Mouse (Mus musculus): ENCODE data around the gene Ccdc57.
"Not testable (repeated sequence)": the region's sequence is repeated elsewhere in the genome, so short reads cannot be mapped to it uniquely, and the experiment has no call there.

Gene Ccdc57

GRCm38 (mm10) chr11:120905430-120905873 lies 27.2 kb downstream of the Ccdc57 start:
- ATAC-seq (ENCODE audit: insufficient number of reproducible peaks, low FRiP score, low TSS enrichment) = no peak; the same call in 1 of the 2 replicates

GRCm38 (mm10) chr11:120904561-120904960 lies 28.1 kb downstream of the Ccdc57 start:
- ATAC-seq (ENCODE audit: insufficient number of reproducible peaks, low FRiP score, low TSS enrichment) = no peak

DNA sequence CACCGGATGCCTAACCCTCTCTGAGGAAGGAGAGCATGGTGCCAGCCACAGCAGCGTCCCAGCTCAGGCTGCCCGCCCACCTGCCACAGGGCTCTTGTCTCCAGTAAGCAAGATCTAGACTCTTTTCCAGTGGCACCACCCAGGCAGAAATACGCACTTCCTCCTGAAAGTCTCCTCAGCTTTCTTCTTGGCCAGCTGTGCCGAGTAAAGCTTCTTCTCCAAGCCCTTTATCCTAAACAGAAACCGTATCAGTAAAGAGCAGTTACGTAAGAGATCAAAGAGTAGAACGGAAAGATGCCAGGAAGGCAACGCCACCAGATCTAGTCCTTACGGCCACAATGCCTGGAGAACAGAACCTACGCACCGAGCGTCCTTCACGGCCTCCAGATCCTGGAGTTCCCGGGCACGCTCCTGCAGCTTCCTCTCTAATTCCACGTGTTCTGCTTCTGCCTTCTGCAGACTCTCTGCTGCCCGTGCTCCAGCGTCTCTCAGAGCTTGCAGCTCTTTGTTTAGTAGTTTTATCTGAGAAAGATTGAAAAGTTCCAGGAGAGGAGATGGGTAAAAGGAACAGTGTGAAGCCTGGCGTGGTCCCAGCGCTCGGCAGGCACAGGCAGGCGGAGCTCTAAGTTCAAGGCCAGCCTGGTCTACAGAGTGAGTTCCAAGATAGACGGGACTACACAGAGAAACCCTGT lies 29.4 kb downstream of the Ccdc57 start:
- no peak for ATAC-seq (ENCODE audit: insufficient number of reproducible peaks, low FRiP score, low TSS enrichment)

GRCm38 (mm10) chr11:120902487-120903142 lies 30.1 kb downstream of the Ccdc57 start:
- no peak for ATAC-seq (ENCODE audit: insufficient number of reproducible peaks, low FRiP score, low TSS enrichment)

GRCm38 (mm10) chr11:120901729-120902486 lies 30.8 kb downstream of the Ccdc57 start:
- no peak for ATAC-seq (ENCODE audit: insufficient number of reproducible peaks, low FRiP score, low TSS enrichment)

GRCm38 (mm10) chr11:120900276-120901244 lies 32.1 kb downstream of the Ccdc57 start:
- no peak for ATAC-seq (ENCODE audit: insufficient number of reproducible peaks, low FRiP score, low TSS enrichment)

DNA sequence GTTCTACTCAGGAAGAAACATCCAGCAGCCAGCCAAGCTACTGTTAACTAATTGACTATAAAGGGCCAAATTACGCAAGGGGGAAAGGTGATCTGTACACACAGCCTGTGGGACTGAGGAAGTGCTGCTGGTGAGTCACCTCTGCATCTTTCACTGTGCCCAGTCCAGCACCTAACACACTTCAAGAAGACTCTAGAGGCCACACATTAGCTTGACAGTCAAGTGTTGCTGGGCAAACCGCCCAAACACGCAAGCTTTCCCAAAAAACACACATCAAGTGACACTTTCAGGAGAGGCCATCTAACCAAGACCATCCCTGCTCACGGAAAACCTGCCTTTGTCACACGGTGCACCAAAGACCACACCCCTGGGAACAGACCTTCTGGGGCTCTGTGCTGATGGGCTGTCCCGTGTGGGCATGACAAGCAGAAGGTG lies 34.5 kb downstream of the Ccdc57 start:
- ATAC-seq (ENCODE audit: insufficient number of reproducible peaks, low FRiP score, low TSS enrichment) = no peak

GRCm38 (mm10) chr11:120895441-120895840 lies 37.2 kb downstream of the Ccdc57 start:
- ATAC-seq (ENCODE audit: insufficient number of reproducible peaks, low FRiP score, low TSS enrichment) = no peak

DNA sequence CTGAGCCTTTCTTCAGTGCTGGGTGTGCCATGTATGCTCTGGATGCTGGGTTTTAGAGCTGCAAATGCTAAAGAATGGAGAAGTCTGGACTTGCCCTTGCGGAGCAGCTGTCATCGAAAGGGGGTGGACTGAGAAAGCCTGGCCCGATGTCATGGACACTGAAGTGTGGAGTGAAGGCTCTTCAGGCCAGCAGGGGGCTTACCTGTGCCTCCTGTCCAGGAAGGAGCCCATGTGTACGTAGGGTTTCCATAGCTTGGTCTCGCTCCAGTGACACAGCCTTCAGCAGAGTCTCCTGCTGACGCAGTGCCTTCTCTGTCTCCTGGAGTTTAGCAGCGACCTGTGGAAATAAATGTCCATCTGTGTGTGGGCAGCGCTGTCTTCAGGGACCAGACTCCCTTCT lies 38.3 kb downstream of the Ccdc57 start:
- ATAC-seq (ENCODE audit: insufficient number of reproducible peaks, low FRiP score, low TSS enrichment) = no peak

GRCm38 (mm10) chr11:120889216-120889615 lies 43.5 kb downstream of the Ccdc57 start:
- ATAC-seq (ENCODE audit: insufficient number of reproducible peaks, low FRiP score, low TSS enrichment) = no peak

DNA sequence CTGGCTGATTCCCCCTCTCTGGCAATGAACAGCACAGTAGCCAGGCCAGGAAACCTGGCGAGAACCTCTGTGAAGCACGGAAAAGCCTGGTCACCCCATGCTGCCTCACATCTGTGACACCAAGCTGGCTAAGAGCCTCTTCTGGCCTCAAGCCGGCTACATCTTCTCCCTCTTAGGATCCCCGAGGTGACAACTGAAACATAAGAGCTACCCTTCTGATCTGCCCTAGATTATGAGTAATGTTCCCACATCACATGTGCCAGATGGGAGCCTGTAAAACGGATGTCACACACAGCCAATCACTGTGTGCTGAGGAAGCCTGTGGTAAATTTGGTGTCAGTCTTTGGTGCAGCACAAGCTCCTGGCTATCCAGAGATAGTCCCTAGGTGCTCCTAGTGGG lies 44.0 kb downstream of the Ccdc57 start:
- ATAC-seq (ENCODE audit: insufficient number of reproducible peaks, low FRiP score, low TSS enrichment) = no peak

GRCm38 (mm10) chr11:120887502-120887901 lies 45.2 kb downstream of the Ccdc57 start:
- ATAC-seq (ENCODE audit: insufficient number of reproducible peaks, low FRiP score, low TSS enrichment) = no peak

DNA sequence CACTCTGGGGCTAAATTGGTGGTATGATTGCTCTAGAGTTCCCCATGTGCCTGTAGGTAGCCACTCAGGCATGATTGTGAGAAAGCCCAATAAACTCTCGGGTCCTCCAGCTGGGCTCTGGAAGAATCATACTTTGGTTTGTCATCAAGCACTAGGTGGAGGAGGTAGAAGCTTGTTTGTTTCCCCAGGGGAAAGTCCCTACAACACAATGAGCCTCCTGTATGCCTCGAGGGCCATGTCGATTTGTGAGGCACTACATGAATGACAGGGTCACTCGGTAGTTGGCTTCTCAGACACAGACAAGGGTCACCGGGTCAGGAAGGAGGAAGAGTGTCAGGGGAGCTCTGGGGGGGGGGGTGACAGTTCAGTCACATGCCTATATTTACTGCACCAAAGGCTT lies 46.2 kb downstream of the Ccdc57 start:
- no peak for ATAC-seq (ENCODE audit: insufficient number of reproducible peaks, low FRiP score, low TSS enrichment)

DNA sequence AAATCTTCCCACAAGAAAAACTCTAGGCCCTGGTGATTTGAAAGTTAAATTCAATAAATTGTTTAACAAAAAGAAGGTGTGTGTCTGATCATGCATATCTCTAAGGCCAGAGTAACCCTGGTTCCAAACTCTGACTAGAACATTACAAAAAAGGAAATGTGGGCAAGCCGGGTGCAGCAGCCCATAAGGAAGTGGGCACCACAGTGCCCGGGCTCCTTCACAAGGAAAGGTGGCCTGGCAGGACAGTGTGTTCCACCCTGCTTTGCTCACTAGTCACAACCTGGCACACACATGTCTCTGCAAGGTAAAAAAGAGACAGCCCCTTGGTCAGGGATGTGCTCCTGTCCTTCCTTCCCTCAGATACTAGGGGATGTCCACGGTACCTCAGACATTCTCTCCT lies 49.1 kb downstream of the Ccdc57 start:
- no peak for ATAC-seq (ENCODE audit: insufficient number of reproducible peaks, low FRiP score, low TSS enrichment)

DNA sequence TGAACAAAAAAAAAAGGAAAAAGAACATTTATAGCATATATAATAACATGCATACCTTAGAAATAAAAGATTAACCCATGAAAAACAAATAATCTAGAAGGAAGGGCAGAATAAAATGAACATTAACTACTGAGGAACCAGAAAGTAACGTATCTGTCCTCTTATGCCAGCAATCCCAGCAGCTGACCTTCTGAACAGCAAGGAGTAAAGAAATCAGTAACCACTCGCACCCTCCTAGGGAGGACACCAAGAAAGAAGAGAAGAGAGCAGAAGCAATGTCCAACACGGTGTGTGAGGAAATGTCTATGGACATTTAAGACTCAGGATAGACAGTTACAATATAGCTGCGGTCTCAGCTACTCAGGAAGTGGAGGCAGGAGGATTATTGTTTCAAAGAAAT lies 49.7 kb downstream of the Ccdc57 start:
- no peak for ATAC-seq (ENCODE audit: insufficient number of reproducible peaks, low FRiP score, low TSS enrichment)

- no peak for ATAC-seq (ENCODE audit: insufficient number of reproducible peaks, low FRiP score, low TSS enrichment)
Observed at GRCm38 (mm10) chr11:120873206-120873605, 59.5 kb downstream of the Ccdc57 start.

- ATAC-seq (ENCODE audit: insufficient number of reproducible peaks, low FRiP score, low TSS enrichment) = no peak
Observed at GRCm38 (mm10) chr11:120871521-120871920, 61.2 kb downstream of the Ccdc57 start.

GRCm38 (mm10) chr11:120865816-120866215 lies 66.9 kb downstream of the Ccdc57 start:
- ATAC-seq (ENCODE audit: insufficient number of reproducible peaks, low FRiP score, low TSS enrichment) = no peak

- ATAC-seq (ENCODE audit: insufficient number of reproducible peaks, low FRiP score, low TSS enrichment) = no peak
Observed at GRCm38 (mm10) chr11:120862819-120863218, 69.9 kb downstream of the Ccdc57 start.

- ATAC-seq (ENCODE audit: insufficient number of reproducible peaks, low FRiP score, low TSS enrichment) = not testable (repeated sequence)
Observed at GRCm38 (mm10) chr11:120855938-120856337, 76.7 kb downstream of the Ccdc57 start.

All from cerebellum, adult (tissue).